Mouse (Mus musculus): ENCODE results near the gene Olfr1537. TPM values are rescaled to one million over a fixed set of nuclear protein-coding genes. Genes with fewer than 3 reads are reported as not detected.

Gene Olfr1537
- not detected in 2 replicates for polyA plus RNA-seq (2016; fragmentation: Nextera tagmentation; extraction: Ambion mirVana)

DNA sequence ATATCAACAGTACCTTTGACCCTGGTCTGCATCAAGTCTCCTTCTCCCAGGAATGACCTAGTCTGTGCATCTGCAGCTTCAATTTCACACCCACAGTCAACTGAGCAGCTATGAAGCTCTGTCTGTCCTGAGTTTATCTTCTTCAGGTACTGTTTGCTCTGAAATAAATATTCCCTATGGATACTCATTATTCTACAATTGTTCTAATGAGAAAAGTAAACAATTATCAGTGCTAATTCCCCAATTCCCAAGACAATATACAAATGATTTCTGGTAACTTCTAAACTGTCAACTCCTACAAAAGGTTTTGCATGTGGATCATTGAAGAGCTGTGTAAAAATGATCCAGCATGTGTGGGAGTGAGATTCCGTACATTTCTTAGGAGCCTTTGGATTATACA, at the start of gene Olfr1537:
Gene Olfr1537 (minus strand): TSS at position 101 of the 400 bp plus-strand sequence.
- Histone ChIP-seq H3K9me3 (no peaks in the 10 kb centered on the region), H3K9ac (no peak within 1 kb of the TSS), H3K4me3 (no peak within 1 kb of the TSS), H3K27ac (no peak within 1 kb of the TSS), H3K4me1 (no peaks in the 10 kb centered on the region), H3K27me3 (no peaks in the 10 kb centered on the region), H3K36me3 (no peaks in the 10 kb centered on the region), H3K4me2 (replicated peaks) (no peak within 1 kb of the TSS)
- ATAC-seq (ENCODE audit: insufficient number of reproducible peaks, insufficient read depth, low FRiP score, low TSS enrichment), result no peak
- 87% methylated on average over 1 of the region's 1 CpGs for WGBS

DNA sequence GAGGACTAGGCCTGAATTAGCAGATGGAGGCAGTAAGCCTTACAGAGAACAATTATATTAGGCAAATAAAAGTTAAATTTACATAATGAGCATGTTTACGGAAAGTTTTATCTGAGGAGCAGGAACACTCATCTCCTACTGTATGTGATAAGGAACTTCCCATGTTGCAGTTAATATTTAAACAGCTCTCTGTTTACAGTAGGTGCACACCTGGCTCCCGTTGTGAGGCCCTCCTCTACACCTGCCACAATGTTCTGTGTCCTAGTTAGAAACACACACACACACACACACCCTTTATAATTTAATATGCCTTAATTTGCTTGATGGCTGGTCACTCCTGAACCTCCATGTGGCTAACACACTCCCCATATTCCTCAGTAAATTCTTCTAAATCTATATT, 37.3 kb upstream of the Olfr1537 start:
- no peak overlapping the region for H3K9ac ChIP-seq
- WGBS, result 91% methylated on average over 2 of the region's 2 CpGs

DNA sequence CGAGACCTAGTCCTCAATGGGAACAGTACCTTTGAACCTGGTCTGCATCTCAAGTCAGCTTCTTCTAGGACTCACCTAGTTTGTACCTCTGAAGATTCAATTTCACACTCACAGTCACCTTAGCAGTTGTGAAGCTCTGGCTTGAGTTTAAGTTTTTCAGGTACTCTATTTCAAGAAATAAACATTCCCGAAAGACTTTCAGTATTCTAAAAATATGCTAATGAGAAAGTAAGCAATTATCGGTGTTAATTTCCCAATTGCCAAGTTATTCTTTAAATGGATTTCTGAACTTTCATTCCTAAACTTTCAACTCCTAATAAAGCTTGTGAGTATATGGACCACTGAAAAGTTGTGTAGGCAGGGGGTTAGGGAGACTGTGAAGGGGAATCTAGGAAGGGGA, 26.9 kb upstream of the Olfr1537 start, which contains the start of gene Olfr945:
Gene Olfr945 (minus strand): TSS at position 101 of the 400 bp plus-strand sequence.
- no peaks in the 10 kb centered on the region for H3K4me1 ChIP-seq
- no peak within 1 kb of the TSS for H3K4me2 ChIP-seq (replicated peaks)
- no peaks in the 10 kb centered on the region for H3K36me3 ChIP-seq
- H3K9ac ChIP-seq, result no peak within 1 kb of the TSS
- no peaks in the 10 kb centered on the region for H3K27me3 ChIP-seq
- H3K4me3 ChIP-seq, result no peak within 1 kb of the TSS
- no peaks in the 10 kb centered on the region for H3K9me3 ChIP-seq
- H3K27ac ChIP-seq, result no peak within 1 kb of the TSS
- ATAC-seq (ENCODE audit: insufficient number of reproducible peaks, insufficient read depth, low FRiP score, low TSS enrichment), result no peak
- 83% methylated on average over 3 of the region's 3 CpGs for WGBS

More for the DNA sequence above, 37.3 kb upstream of the Olfr1537 start:
- H3K4me3 ChIP-seq, result no peak overlapping the region
- no peaks in the 10 kb centered on the region for H3K4me1 ChIP-seq
- H3K27ac ChIP-seq, result no peak overlapping the region
- no peaks in the 10 kb centered on the region for H3K27me3 ChIP-seq
- H3K9me3 ChIP-seq, result no peaks in the 10 kb centered on the region
- no peaks in the 10 kb centered on the region for H3K36me3 ChIP-seq
- no peak for ATAC-seq (ENCODE audit: insufficient number of reproducible peaks, insufficient read depth, low FRiP score, low TSS enrichment)
- H3K4me2 ChIP-seq (replicated peaks), result no peak overlapping the region

DNA sequence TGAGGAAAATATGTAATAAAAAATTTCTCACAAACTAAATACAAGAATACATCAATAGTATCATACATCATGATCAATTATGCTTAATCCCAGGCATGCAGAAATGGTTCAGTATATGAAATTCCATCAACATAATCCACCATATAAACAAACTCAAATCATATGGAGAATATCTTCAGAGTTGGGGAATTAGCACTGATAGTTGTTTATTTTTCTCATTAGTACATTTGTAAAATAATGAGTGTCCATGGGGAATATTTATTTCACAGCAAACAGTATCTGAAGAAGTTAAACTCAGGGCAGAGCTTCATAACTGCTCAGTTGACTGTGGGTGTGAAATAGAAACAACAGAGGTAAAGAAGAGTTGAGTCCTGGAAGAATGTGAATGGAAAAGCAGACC, 48.2 kb downstream of the Olfr1537 start, which contains the start of gene Olfr944:
Gene Olfr944 (plus strand): TSS at position 301 of the 400 bp plus-strand sequence.
- no peaks in the 10 kb centered on the region for H3K4me1 ChIP-seq
- no peaks in the 10 kb centered on the region for H3K9me3 ChIP-seq
- H3K36me3 ChIP-seq, result no peaks in the 10 kb centered on the region
- H3K9ac ChIP-seq, result no peak within 1 kb of the TSS
- no peaks in the 10 kb centered on the region for H3K27me3 ChIP-seq
- no peak within 1 kb of the TSS for H3K4me2 ChIP-seq (replicated peaks)
- H3K4me3 ChIP-seq, result no peak within 1 kb of the TSS
- ATAC-seq (ENCODE audit: insufficient number of reproducible peaks, insufficient read depth, low FRiP score, low TSS enrichment), result no peak
- no peak within 1 kb of the TSS for H3K27ac ChIP-seq

Other genes starting within 250 kb of the Olfr1537 start
- gene Olfr146, start 226.6 kb downstream of the Olfr1537 start, polyA plus RNA-seq (2016; fragmentation: Nextera tagmentation; extraction: Ambion mirVana), result not detected in 2 replicates
- gene Olfr937, start 185.0 kb downstream of the Olfr1537 start, polyA plus RNA-seq (2016; fragmentation: Nextera tagmentation; extraction: Ambion mirVana), result not detected in 2 replicates
- gene Olfr938, start 171.1 kb downstream of the Olfr1537 start, polyA plus RNA-seq (2016; fragmentation: Nextera tagmentation; extraction: Ambion mirVana), result not detected in 2 replicates
- gene Olfr27, start 121.9 kb downstream of the Olfr1537 start, polyA plus RNA-seq (2016; fragmentation: Nextera tagmentation; extraction: Ambion mirVana), result not detected in 2 replicates
- gene Olfr943, start 83.7 kb downstream of the Olfr1537 start, polyA plus RNA-seq (2016; fragmentation: Nextera tagmentation; extraction: Ambion mirVana), result not detected in 2 replicates
- not detected in 2 replicates for gene Olfr944, start 48.1 kb downstream of the Olfr1537 start, polyA plus RNA-seq (2016; fragmentation: Nextera tagmentation; extraction: Ambion mirVana)
- not detected in 2 replicates for gene Olfr945, start 26.8 kb upstream of the Olfr1537 start, polyA plus RNA-seq (2016; fragmentation: Nextera tagmentation; extraction: Ambion mirVana)
- gene Olfr948, start 76.1 kb upstream of the Olfr1537 start, polyA plus RNA-seq (2016; fragmentation: Nextera tagmentation; extraction: Ambion mirVana), result not detected in 2 replicates
- not detected in 2 replicates for gene Olfr951, start 137.4 kb upstream of the Olfr1537 start, polyA plus RNA-seq (2016; fragmentation: Nextera tagmentation; extraction: Ambion mirVana)
- gene Olfr952, start 177.2 kb upstream of the Olfr1537 start, polyA plus RNA-seq (2016; fragmentation: Nextera tagmentation; extraction: Ambion mirVana), result not detected in 2 replicates
- not detected in 2 replicates for gene Olfr954, start 206.7 kb upstream of the Olfr1537 start, polyA plus RNA-seq (2016; fragmentation: Nextera tagmentation; extraction: Ambion mirVana)
- gene Olfr955, start 221.9 kb upstream of the Olfr1537 start, polyA plus RNA-seq (2016; fragmentation: Nextera tagmentation; extraction: Ambion mirVana), result not detected in 2 replicates
- gene Olfr44, start 244.0 kb upstream of the Olfr1537 start, polyA plus RNA-seq (2016; fragmentation: Nextera tagmentation; extraction: Ambion mirVana), result not detected in 2 replicates

Measured in embryonic facial prominence, embryonic 12.5 days (tissue).